Mouse (Mus musculus) thymus, postnatal 36 days (tissue): Measurements from ENCODE around the gene Trcg1.
A peak's percentile ranks its signal among the peaks of the same experiment; 100 is the strongest.
"Not testable (repeated sequence)": the region's sequence is repeated elsewhere in the genome, so short reads cannot be mapped to it uniquely, and the experiment has no call there.

ENCODE experiments used
- DNase-seq, 2 experiments: peaks; one replicate each; pipeline ENCODE4 v3.0.0; 2022; ENCODE audit warnings: mixed read lengths in 2 of 2

Gene Trcg1

DNA sequence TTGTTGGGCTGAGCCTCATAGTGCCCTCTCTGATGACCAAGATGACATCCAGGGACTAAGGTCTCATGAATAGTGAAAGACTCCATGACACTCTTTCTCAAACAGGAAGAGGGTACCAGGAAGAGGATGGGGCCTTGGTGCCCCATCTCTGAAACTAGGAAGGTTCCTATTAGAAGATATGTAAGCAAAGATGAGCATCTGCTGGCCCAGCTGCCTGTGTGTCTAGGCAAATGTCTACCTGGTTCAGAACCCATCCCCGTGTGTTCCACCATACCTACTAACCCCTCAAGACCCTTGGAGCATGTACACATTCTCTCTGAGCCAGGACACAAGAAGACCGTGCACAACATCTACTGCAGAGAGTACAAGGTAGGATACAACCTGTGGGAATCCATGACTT lies at the start of gene Trcg1:
TSS of gene Trcg1 (plus strand) at position 301 of the 400 bp plus-strand sequence.
- no peak for DNase-seq

DNA sequence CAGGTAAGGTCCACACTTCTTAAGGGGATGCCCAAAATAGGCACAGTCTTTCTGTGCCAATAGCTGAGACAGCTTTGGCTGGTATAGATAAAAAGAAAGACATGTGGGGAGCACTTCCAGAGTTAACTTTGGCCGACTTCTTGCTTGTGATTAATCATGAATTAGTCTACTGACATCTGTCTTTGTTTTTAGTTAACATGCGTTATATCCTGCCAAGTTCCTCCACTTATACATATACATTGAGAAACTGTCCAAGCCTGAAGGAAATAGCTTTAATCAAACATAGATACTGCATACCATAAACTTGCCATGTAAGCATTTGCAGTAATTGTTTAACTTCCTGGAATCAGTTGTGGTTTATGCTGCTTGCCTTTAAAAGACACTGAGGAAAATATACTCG lies 39.6 kb upstream of the Trcg1 start:
- no peak for DNase-seq

DNA sequence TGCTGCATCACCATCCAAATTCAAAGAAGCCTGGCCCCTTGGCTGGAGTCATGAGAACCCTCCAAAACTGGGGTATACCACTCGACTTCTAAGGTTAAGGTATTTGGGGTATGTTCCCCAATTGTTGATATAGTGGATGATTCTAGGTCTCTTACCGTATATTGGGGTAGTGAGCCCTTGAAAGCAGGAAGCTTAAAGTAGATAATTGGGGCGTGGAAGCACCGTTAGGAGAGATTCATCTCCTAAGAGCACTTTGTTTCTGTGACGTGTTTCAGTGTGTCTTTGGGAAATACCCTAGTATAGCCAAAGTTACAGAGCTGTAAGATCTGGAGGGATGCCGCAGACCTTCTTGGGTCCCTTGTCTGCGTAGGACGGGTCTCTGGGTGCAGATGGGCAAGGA lies 38.9 kb upstream of the Trcg1 start:
- no peak for DNase-seq

- no peak for DNase-seq
Measured at GRCm38 (mm10) chr9:57202981-57203380, 33.4 kb upstream of the Trcg1 start.

DNA sequence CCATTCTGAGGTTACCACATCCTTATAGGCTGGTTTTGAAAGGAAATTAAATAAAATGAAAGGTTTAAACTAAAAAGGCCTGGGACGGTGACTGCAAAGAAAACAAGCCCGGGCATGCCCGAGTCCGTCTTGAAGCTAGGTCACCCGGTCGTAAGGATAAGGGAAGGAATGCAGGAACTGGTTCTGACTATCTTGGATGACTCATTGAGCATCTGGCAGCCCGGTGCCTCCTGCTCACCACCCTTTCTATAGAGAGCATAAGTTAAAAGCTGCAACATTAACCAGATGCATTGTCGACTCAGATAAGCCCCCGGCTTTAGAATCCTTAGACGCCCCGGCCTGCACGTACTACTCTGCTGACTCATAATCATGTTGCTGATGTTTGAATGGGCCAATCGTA lies 32.8 kb upstream of the Trcg1 start:
- not testable (repeated sequence) for DNase-seq

GRCm38 (mm10) chr9:57206896-57207295 lies 29.5 kb upstream of the Trcg1 start:
- DNase-seq: no peak

GRCm38 (mm10) chr9:57209316-57209715 lies 27.0 kb upstream of the Trcg1 start:
- DNase-seq: peak; percentile 22 to 43

DNA sequence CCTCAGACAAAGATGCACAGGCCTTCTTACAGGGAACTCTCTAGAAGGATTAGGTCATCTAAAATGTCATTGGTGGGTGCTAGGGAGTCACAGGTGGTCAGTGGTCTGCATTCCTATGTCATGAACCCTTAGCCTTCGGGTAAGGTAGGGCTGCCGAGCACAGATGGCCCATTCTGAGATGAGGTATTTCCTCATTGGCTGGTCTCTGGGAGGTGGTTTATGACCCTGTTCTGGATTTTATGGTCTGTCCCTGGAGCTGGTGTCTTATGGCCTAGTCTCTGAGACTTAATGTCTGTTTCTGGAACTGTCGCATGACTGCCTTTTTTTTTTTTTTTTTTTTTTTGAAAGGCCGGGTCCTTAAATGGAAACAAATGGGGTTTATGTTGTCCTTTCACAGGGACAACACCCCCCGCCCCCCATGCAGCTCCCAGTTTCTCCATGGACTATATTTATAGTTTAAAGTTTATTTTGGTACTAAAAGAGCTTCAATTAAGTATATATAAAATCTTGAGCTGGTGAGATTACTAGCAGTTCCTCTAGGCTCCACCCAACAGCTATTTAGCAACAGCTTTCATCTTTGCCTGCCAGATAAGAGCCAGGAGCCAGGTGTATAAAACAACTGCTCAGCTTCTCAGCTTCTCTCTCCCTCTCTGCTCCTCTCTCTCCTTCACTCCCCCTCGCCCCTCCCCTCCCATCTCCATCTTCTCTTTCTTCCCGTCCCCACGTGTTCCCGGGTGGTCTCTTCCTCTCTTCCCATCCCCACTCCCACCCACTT lies 23.7 kb upstream of the Trcg1 start:
- no peak for DNase-seq

DNA sequence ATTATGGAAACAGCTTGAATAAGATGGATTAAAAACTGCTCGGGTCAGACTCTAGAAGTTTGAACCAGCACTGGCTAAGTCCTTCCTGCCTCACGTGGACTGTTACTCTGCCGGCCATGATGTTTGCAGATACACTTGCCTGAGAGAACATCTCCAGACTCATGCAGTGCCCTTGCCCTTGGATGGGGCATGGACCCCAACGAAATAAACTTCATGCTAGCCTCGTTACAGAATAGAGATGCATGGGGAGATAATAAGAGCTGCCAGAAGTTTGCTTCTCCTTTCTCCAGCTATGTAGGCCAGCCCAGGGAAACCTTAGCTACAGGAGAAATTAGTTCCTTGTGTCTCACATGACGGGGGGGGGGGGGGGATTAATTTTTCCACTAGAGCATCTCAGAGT lies 21.9 kb upstream of the Trcg1 start:
- no peak for DNase-seq

- no peak for DNase-seq
Measured at GRCm38 (mm10) chr9:57217220-57217619, 19.1 kb upstream of the Trcg1 start.

DNA sequence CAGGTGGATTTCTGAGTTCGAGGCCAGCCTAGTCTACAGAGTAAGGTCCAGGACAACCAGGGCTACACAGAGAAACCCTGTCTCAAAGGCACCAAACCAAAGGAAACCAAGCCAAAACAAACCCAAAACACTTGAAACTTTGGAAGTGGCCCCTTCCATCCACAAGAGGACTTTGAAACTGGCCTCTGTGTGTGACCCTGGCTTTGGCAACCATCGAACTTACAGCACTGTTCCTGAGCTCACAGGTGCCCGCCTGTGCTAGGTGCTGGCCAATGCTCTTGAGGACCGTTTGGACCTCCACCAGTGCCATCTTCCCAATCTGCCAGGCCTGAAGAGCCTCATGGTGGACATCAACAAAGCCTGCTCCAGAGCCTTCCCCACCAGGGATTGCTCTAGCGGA lies 17.6 kb upstream of the Trcg1 start:
- no peak for DNase-seq

DNA sequence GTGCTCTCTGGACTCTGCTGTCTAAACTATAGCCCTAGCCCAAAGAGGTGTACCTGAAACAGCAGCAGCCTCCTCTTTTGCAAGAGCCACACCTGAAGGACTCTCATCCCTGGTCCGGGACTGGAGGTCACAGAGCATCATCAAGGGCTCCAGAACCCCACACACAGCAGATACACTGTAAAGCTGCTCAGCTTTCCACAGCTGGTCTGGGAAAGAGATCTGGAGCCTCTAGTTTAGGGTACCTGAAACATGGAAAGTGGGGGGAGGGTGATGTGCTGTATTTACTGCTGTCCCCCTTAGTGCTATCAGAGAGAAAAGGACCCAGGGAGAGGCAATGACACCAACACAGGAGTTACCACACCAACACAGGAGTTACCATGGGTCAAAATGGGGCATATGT lies 16.8 kb upstream of the Trcg1 start:
- no peak for DNase-seq

- peak; percentile 39 to 42 for DNase-seq
Measured at GRCm38 (mm10) chr9:57220356-57220755, 16.0 kb upstream of the Trcg1 start.

GRCm38 (mm10) chr9:57223341-57223740 lies 13.0 kb upstream of the Trcg1 start:
- DNase-seq: no peak

DNA sequence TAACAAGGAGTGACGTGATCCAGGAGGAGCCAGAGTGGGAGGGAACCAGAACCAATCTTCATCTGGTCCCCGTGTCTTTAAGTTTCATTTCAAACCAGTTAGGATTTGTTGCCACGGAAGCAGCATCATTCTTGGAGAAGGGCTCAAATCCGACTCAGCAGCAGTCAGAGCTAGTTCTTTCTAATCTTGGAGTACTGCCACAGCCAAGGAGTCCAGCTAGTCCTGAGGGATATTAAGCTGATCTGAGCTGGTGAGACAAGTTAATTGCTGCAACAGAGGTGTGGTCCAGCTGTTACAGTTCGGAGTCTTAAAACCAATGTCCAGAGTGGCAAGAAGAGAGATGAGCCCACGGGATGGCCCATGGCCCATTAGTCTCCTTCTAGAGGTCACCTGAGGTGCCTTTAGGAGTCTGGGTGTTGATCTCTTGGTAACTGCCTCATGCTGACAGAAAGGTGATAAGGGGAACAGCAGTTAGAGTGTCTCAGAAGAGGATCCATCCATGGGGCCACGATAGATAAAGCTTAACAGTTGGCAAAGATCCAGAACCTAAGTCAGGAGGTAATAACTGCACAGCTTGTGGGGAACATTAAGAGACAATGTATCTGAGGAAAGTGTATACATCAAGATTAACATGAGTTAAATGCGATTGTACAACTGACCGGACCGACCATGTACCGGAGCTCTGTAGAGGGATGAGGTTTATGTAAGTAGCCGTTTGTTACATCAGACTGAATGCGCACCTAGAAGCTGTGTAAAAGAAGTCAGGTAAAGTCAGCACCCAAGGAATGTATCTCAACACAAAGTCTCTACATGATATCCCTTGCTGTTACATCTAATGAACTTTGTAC lies 10.4 kb upstream of the Trcg1 start:
- DNase-seq: no peak

DNA sequence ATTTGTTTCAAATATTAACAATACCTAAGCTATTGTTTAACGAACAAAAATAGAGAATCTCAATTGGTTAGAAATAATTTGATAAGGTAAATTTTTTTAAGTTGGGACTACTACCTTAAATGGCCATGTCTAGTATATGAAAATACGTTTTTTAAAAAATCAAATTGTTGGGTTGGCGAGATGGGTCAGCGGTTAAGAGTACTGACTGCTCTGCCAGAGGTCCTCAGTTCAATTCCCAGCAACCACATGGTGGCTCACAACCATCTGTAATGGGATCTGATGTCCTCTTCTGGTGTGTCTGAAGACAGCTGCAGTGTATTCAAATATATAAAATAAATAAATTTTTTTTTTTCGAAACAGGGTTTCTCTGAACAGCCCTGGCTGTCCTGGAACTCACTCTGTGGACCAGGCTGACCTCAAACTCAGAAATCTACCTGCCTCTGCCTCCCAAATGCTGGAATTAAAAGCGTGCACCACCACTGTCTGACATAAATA lies 9.7 kb upstream of the Trcg1 start:
- DNase-seq: not testable (repeated sequence)

GRCm38 (mm10) chr9:57227203-57227602 lies 9.2 kb upstream of the Trcg1 start:
- no peak for DNase-seq

GRCm38 (mm10) chr9:57228186-57228585 lies 8.2 kb upstream of the Trcg1 start:
- no peak for DNase-seq

DNA sequence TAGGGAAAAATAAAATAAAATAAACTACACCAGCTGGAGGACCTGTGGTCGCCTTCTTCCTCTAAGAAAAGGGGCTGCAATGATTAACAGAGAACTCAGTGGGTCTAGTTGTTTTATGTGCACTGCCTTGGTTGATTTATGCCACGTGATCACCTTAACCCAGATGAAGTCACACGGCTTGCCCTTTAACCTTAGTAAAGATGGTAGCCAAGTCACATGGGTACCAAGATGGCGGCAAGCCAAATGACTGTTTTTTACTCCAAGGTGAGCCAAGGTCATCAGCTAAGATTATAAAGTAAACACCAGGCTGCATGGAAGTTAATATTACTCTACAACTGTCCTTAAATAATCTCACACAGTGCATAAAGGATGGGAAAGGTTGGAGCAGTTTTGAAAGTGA lies 6.6 kb upstream of the Trcg1 start:
- DNase-seq: no peak

DNA sequence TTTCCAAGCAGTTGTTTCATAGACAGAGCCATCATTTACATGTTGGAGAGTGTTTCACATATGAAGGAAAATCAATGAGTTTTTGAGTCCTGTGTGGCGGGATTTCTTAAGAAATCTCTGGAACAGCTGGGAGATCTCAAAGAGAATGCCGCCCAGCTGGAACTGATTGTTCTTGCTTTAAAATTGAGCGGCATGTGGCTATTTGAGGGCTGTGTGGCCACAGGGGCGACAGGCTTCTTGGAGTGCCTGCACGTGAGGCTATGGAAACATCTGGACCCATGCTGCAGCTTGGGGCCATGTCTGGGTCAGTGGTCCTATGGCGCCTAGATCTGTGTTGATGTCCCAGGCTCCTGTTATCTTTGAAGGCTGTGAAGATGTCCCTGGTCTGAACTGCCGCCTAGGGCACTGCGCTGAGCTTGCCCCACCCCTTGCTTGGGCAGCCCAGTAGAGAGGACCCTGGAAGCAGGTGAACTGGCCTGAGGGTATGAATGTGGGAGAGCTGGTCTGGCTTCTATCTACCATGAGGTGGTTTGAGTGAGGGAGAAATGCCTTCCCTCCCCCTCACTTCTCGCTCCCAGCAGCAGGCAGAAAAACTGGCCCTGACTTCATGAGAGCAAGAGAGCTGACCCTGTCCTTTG lies 6.1 kb upstream of the Trcg1 start:
- DNase-seq: no peak

DNA sequence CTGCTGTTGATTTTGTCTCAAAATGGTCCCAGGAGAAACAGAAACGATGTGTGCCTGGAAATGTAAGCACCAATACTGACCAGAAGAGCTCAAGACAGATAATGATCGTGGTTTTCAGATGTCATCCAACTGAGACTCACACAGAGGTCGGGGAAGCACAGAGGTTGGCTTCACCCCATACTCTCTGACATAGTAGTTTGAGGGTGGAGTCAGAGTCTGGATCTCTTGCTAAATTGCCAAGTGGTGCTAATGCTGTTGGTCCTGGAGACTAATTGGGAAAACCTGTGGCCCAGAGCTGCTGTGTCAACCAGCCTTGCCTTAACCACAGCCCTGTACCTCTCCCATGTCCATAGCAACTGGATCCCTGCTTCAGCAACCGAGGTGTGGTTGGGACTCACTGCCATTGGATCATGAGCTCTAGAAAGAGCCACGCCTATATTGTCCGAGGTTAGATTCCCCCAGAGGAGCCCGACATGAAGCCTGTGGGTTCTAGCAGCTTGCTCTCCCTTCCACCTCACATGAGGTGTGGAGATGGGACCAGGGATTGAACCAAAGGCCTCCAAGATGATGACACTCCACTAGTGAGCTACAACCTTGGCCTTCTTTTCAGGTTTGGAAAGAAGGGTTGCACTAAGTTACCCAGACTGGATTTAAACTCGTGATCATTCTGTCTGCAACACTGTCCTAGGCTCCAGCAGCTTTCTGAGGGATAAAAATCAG lies 4.7 kb upstream of the Trcg1 start:
- no peak for DNase-seq

GRCm38 (mm10) chr9:57232341-57232940 lies 3.9 kb upstream of the Trcg1 start:
- DNase-seq: no peak
